Mouse (Mus musculus): ENCODE results near the gene Rpl18a. TPM values are rescaled to one million over a fixed set of nuclear protein-coding genes. Genes with fewer than 3 reads are reported as not detected.
"Not testable (repeated sequence)": the region's sequence is repeated elsewhere in the genome, so short reads cannot be mapped to it uniquely, and the experiment has no call there.

Gene Rpl18a
- polyA plus RNA-seq, 1 experiment from 2014 or later = 2,480 TPM

- Histone ChIP-seq H3K9ac (replicated peaks; ENCODE audit: low read depth, low read length) (peak overlapping the region; percentile 72), H3K27ac (ENCODE audit: low read length) (peak overlapping the region; percentile 76), H3K4me2 (ENCODE audit: low read length) (peak overlapping the region; percentile 92), H3K4me1 (replicated peaks; ENCODE audit: control insufficient read depth, insufficient read depth, low read length) (peaks cover 19% of the 10 kb centered on the region), H3K27me3 (replicated peaks; ENCODE audit: control insufficient read depth, insufficient read depth, low read length) (peaks cover 7% of the 10 kb centered on the region), H3K4me3 (replicated peaks; ENCODE audit: low read length) (peak overlapping the region; percentile 58), H3K36me3 (ENCODE audit: control insufficient read depth, insufficient read depth) (peaks cover 19% of the 10 kb centered on the region), H3K9me3 (ENCODE audit: control insufficient read depth, low read length) (no peaks in the 10 kb centered on the region)
- WGBS = under 1% methylated on average over 20 of the region's 20 CpGs
- ATAC-seq = peak; percentile 44
Measured at GRCm38 (mm10) chr8:70897681-70898413, 635 bp upstream of the Rpl18a start.

GRCm38 (mm10) chr8:70896316-70897020 lies 744 bp downstream of the Rpl18a start:
- peak overlapping the region; percentile 58 for H3K4me3 ChIP-seq (replicated peaks; ENCODE audit: low read length)
- peaks cover 19% of the 10 kb centered on the region for H3K36me3 ChIP-seq (ENCODE audit: control insufficient read depth, insufficient read depth)
- WGBS = 4% methylated on average over 25 of the region's 25 CpGs
- peak overlapping the region; percentile 72 for H3K9ac ChIP-seq (replicated peaks; ENCODE audit: low read depth, low read length)
- H3K9me3 ChIP-seq (ENCODE audit: control insufficient read depth, low read length) = no peaks in the 10 kb centered on the region
- no peak overlapping the region for H3K27ac ChIP-seq (ENCODE audit: low read length)
- peak overlapping the region; percentile 88 for H3K4me2 ChIP-seq (ENCODE audit: low read length)
- peaks cover 20% of the 10 kb centered on the region for H3K27me3 ChIP-seq (replicated peaks; ENCODE audit: control insufficient read depth, insufficient read depth, low read length)
- H3K4me1 ChIP-seq (replicated peaks; ENCODE audit: control insufficient read depth, insufficient read depth, low read length) = peaks cover 26% of the 10 kb centered on the region
- no peak for ATAC-seq

- peak overlapping the region; percentile 88 for H3K4me2 ChIP-seq (ENCODE audit: low read length)
- H3K27me3 ChIP-seq (replicated peaks; ENCODE audit: control insufficient read depth, insufficient read depth, low read length) = peaks cover 28% of the 10 kb centered on the region
- peaks cover 26% of the 10 kb centered on the region for H3K4me1 ChIP-seq (replicated peaks; ENCODE audit: control insufficient read depth, insufficient read depth, low read length)
- ATAC-seq; H3K9me3 ChIP-seq (ENCODE audit: control insufficient read depth, low read length); H3K27ac ChIP-seq (ENCODE audit: low read length): not testable (repeated sequence)
- H3K4me3 ChIP-seq (replicated peaks; ENCODE audit: low read length) = peak overlapping the region; percentile 58
- WGBS = 83% methylated on average over 21 of the region's 24 CpGs
- H3K9ac ChIP-seq (replicated peaks; ENCODE audit: low read depth, low read length) = peak overlapping the region; percentile 72; the same call in 1 of the 2 replicates
- peaks cover 19% of the 10 kb centered on the region for H3K36me3 ChIP-seq (ENCODE audit: control insufficient read depth, insufficient read depth)
Measured at GRCm38 (mm10) chr8:70895571-70896259, 1.5 kb downstream of the Rpl18a start.

- ATAC-seq = no peak
- 90% methylated on average over 8 of the region's 8 CpGs for whole genome bisulfite sequencing
- Histone ChIP-seq H3K9ac (replicated peaks; ENCODE audit: low read depth, low read length) (no peak overlapping the region), H3K4me1 (replicated peaks; ENCODE audit: control insufficient read depth, insufficient read depth, low read length) (peaks cover 26% of the 10 kb centered on the region), H3K27ac (ENCODE audit: low read length) (no peak overlapping the region), H3K36me3 (ENCODE audit: control insufficient read depth, insufficient read depth) (peaks cover 19% of the 10 kb centered on the region), H3K27me3 (replicated peaks; ENCODE audit: control insufficient read depth, insufficient read depth, low read length) (peaks cover 30% of the 10 kb centered on the region), H3K9me3 (ENCODE audit: control insufficient read depth, low read length) (no peaks in the 10 kb centered on the region), H3K4me2 (ENCODE audit: low read length) (no peak overlapping the region), H3K4me3 (replicated peaks; ENCODE audit: low read length) (no peak overlapping the region)
Measured at GRCm38 (mm10) chr8:70894771-70895545, 2.3 kb downstream of the Rpl18a start.

- 52% methylated on average over 2 of the region's 2 CpGs for WGBS
Measured at GRCm38 (mm10) chr8:70894385-70894720, 2.9 kb downstream of the Rpl18a start.

GRCm38 (mm10) chr8:70893656-70894384 lies 3.4 kb downstream of the Rpl18a start:
- no peak overlapping the region for H3K4me3 ChIP-seq (replicated peaks; ENCODE audit: low read length)
- H3K27me3 ChIP-seq (replicated peaks; ENCODE audit: control insufficient read depth, insufficient read depth, low read length) = peaks cover 30% of the 10 kb centered on the region
- no peak for ATAC-seq
- no peak overlapping the region for H3K27ac ChIP-seq (ENCODE audit: low read length)
- H3K4me2 ChIP-seq (ENCODE audit: low read length) = no peak overlapping the region
- 30% methylated on average over 12 of the region's 12 CpGs for WGBS
- H3K4me1 ChIP-seq (replicated peaks; ENCODE audit: control insufficient read depth, insufficient read depth, low read length) = peaks cover 26% of the 10 kb centered on the region
- peaks cover 19% of the 10 kb centered on the region for H3K36me3 ChIP-seq (ENCODE audit: control insufficient read depth, insufficient read depth)
- H3K9ac ChIP-seq (replicated peaks; ENCODE audit: low read depth, low read length) = no peak overlapping the region
- H3K9me3 ChIP-seq (ENCODE audit: control insufficient read depth, low read length) = no peaks in the 10 kb centered on the region

More at GRCm38 (mm10) chr8:70894385-70894720, 2.9 kb downstream of the Rpl18a start:
- ATAC-seq = no peak
- peaks cover 30% of the 10 kb centered on the region for H3K27me3 ChIP-seq (replicated peaks; ENCODE audit: control insufficient read depth, insufficient read depth, low read length)
- no peak overlapping the region for H3K27ac ChIP-seq (ENCODE audit: low read length)
- no peak overlapping the region for H3K4me2 ChIP-seq (ENCODE audit: low read length)
- no peaks in the 10 kb centered on the region for H3K9me3 ChIP-seq (ENCODE audit: control insufficient read depth, low read length)
- H3K9ac ChIP-seq (replicated peaks; ENCODE audit: low read depth, low read length) = no peak overlapping the region
- H3K4me3 ChIP-seq (replicated peaks; ENCODE audit: low read length) = no peak overlapping the region
- H3K36me3 ChIP-seq (ENCODE audit: control insufficient read depth, insufficient read depth) = peaks cover 19% of the 10 kb centered on the region
- peaks cover 26% of the 10 kb centered on the region for H3K4me1 ChIP-seq (replicated peaks; ENCODE audit: control insufficient read depth, insufficient read depth, low read length)

GRCm38 (mm10) chr8:70892896-70893655 lies 4.1 kb downstream of the Rpl18a start:
- H3K27ac ChIP-seq (ENCODE audit: low read length) = no peak overlapping the region
- H3K9me3 ChIP-seq (ENCODE audit: control insufficient read depth, low read length) = no peaks in the 10 kb centered on the region
- 33% methylated on average over 20 of the region's 20 CpGs for WGBS
- peaks cover 20% of the 10 kb centered on the region for H3K4me1 ChIP-seq (replicated peaks; ENCODE audit: control insufficient read depth, insufficient read depth, low read length)
- ATAC-seq = no peak
- H3K27me3 ChIP-seq (replicated peaks; ENCODE audit: control insufficient read depth, insufficient read depth, low read length) = peaks cover 30% of the 10 kb centered on the region
- H3K4me3 ChIP-seq (replicated peaks; ENCODE audit: low read length) = no peak overlapping the region
- no peak overlapping the region for H3K9ac ChIP-seq (replicated peaks; ENCODE audit: low read depth, low read length)
- peaks cover 19% of the 10 kb centered on the region for H3K36me3 ChIP-seq (ENCODE audit: control insufficient read depth, insufficient read depth)
- H3K4me2 ChIP-seq (ENCODE audit: low read length) = no peak overlapping the region; the same call in 1 of the 2 replicates
